Mouse (Mus musculus): ENCODE measurements around the gene Tnfrsf13c. TPM values are rescaled to one million over a fixed set of nuclear protein-coding genes. Genes with fewer than 3 reads are reported as not detected.
A peak's percentile ranks its signal among the peaks of the same experiment; 100 is the strongest.

Gene Tnfrsf13c
- polyA plus RNA-seq, 1 experiment = 0.93 TPM

DNA sequence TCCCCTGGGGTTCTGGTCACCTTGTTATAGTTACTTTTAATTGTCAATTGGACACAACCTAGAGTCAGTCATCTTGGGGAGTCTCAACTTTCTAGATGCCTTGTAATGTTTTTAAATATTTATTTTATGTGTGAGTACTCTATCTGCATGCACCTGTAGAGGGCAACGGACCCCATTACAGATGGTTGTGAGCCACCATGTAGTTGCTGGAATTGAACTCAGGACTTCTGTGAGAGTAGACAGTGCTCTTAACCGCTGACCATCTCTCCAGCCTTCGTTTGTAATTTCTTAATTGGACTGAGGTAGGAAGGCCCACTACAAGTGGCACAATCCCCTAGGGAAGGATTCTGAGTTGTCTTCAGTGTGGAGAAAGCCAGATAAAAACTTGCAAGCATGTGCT lies 19.1 kb upstream of the Tnfrsf13c start:
- TF ChIP-seq CTCF (IDR thresholded peaks at IDR 0.05; ENCODE audit: borderline replicate concordance, insufficient read depth, low read depth, low read length) = no peak
- TF ChIP-seq POLR2A (IDR thresholded peaks at IDR 0.05; ENCODE audit: borderline replicate concordance, insufficient read depth, low read length) = no peak
- Histone ChIP-seq H3K4me1 (ENCODE audit: control insufficient read depth, insufficient read depth, low read length) (no peaks in the 10 kb centered on the region), H3K4me3 (replicated peaks; ENCODE audit: insufficient read depth, low read depth, low read length) (peak overlapping the region; percentile 65), H3K27ac (ENCODE audit: insufficient read depth, low read length) (no peak overlapping the region), H3K27me3 (ENCODE audit: control insufficient read depth, insufficient read depth, low read length) (no peaks in the 10 kb centered on the region)
- WGBS = 59% methylated on average over 3 of the region's 3 CpGs
- no peak for DNase-seq

DNA sequence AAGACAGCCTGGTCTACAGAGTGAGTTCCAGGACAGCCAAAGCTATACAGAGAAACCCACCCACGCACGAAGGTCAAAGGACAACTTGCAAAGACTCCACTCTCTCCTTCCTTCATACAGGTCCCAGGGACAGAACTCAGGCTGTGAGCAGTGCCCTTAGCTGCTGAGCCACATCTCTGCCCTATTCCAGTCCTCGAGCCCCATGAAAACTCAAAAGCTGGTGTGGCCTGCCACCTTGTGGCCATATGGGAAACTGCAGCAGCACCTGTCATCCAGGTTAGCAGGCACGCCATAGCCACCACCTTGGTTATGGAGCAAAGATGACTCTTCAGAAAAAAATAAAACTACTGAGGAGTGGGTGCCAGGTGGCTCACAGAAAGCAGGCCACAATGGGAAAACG lies 12.4 kb upstream of the Tnfrsf13c start:
- Histone ChIP-seq H3K27me3 (ENCODE audit: control insufficient read depth, insufficient read depth, low read length) (no peaks in the 10 kb centered on the region), H3K4me3 (replicated peaks; ENCODE audit: insufficient read depth, low read depth, low read length) (no peak overlapping the region), H3K27ac (ENCODE audit: insufficient read depth, low read length) (no peak overlapping the region), H3K4me1 (ENCODE audit: control insufficient read depth, insufficient read depth, low read length) (peaks cover 17% of the 10 kb centered on the region)
- peak; percentile 90 to 97 for DNase-seq
- TF ChIP-seq CTCF (IDR thresholded peaks at IDR 0.05; ENCODE audit: borderline replicate concordance, insufficient read depth, low read depth, low read length) = peak; percentile 97
- TF ChIP-seq POLR2A (IDR thresholded peaks at IDR 0.05; ENCODE audit: borderline replicate concordance, insufficient read depth, low read length) = no peak
- 11% methylated on average over 5 of the region's 5 CpGs for WGBS

DNA sequence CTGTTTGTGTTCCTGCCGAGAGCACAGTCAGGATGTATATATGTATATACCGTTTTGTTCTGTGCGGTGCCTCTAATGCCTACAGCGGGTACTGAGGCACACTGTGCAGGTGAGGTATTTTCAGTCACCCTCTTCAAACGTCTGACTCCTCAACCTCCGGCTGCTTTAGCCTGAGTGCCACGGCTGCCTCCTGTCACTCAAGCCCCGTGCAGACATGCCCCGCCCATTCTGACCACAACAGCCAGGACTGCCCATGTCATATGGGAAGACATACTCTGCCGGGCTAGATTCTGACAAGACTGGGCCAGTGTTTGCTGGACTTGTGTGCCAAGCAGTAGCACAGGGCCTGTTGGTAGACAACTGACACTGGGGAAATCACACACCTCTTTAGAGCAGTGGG lies 11.5 kb upstream of the Tnfrsf13c start:
- WGBS = 84% methylated on average over 10 of the region's 10 CpGs
- Histone ChIP-seq H3K4me1 (ENCODE audit: control insufficient read depth, insufficient read depth, low read length) (peaks cover 24% of the 10 kb centered on the region), H3K27ac (ENCODE audit: insufficient read depth, low read length) (no peak overlapping the region), H3K27me3 (ENCODE audit: control insufficient read depth, insufficient read depth, low read length) (no peaks in the 10 kb centered on the region), H3K4me3 (replicated peaks; ENCODE audit: insufficient read depth, low read depth, low read length) (no peak overlapping the region)
- DNase-seq = no peak
- TF ChIP-seq CTCF (IDR thresholded peaks at IDR 0.05; ENCODE audit: borderline replicate concordance, insufficient read depth, low read depth, low read length) = no peak
- TF ChIP-seq POLR2A (IDR thresholded peaks at IDR 0.05; ENCODE audit: borderline replicate concordance, insufficient read depth, low read length) = no peak

DNA sequence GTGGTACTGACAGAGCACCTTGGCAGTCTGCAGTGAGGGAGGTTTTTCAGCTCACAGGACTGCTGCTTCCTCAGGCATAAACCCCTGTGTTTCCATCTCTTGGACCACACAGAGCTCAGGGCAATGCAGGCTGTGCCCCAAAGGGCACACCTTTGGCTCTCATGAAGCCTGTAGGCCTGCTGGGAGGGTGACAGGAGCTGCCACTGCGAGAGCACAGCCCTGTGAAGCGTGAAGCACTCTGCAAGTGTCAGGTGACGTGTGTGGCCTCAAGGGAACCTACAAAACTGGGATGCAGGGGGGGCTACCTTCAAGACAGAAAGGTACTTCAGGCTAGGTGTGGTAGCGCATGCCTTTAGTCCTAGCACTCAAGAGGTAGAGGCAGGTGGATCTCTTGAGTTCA lies 8.5 kb upstream of the Tnfrsf13c start:
- peaks cover 28% of the 10 kb centered on the region for H3K4me1 ChIP-seq (ENCODE audit: control insufficient read depth, insufficient read depth, low read length)
- no peak for DNase-seq

DNA sequence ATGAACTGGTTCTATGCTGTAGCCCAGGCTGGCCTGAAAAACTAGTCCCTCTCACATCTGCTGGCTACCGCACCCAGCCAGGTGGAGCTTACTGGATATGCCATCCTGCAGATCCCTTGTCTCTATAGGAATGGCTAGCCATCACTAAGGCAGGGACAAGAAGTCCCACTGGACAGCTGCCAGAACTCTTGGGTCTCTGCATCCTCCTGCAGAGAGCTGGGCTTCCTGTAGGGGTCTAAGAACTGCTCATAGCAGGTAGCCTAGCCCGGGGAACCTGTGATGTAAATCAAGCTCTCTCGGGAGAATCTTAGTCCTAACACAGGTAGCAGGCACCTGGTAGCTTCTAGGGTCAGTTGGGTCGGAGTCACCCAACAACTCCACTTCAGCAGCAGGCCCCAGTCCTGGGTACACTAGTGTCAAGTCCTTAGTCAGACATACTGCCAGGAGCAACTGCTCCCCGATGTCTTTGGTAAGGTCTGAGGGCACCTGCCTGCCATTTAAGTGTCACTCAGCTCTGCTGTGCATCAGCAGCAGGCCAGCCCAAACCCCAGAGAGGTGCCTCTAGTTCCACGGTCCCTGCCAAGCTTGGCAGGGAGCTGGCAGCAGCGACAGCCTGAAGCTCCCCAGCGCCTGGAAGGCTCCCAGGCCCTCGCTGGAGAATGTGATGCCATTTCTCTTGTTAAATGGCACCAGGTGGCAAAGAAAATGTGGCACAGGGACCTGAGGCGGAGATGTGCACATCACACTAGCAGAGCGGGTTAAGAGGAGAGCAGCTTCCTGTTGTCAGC lies 7.6 kb upstream of the Tnfrsf13c start:
- no peak for TF ChIP-seq POLR2A (IDR thresholded peaks at IDR 0.05; ENCODE audit: borderline replicate concordance, insufficient read depth, low read length)
- no peaks in the 10 kb centered on the region for H3K27me3 ChIP-seq (ENCODE audit: control insufficient read depth, insufficient read depth, low read length)
- peak overlapping the region; percentile 63 for H3K27ac ChIP-seq (ENCODE audit: insufficient read depth, low read length)
- WGBS = 11% methylated on average over 11 of the region's 11 CpGs
- DNase-seq = peak; percentile 91 to 95
- no peak overlapping the region for H3K4me3 ChIP-seq (replicated peaks; ENCODE audit: insufficient read depth, low read depth, low read length)
- H3K4me1 ChIP-seq (ENCODE audit: control insufficient read depth, insufficient read depth, low read length) = peaks cover 28% of the 10 kb centered on the region

More for the DNA sequence above, 8.5 kb upstream of the Tnfrsf13c start:
- no peaks in the 10 kb centered on the region for H3K27me3 ChIP-seq (ENCODE audit: control insufficient read depth, insufficient read depth, low read length)
- peak overlapping the region; percentile 63 for H3K27ac ChIP-seq (ENCODE audit: insufficient read depth, low read length)
- WGBS = 46% methylated on average over 4 of the region's 4 CpGs
- TF ChIP-seq POLR2A (IDR thresholded peaks at IDR 0.05; ENCODE audit: borderline replicate concordance, insufficient read depth, low read length) (no peak), CTCF (IDR thresholded peaks at IDR 0.05; ENCODE audit: borderline replicate concordance, insufficient read depth, low read depth, low read length) (no peak)
- H3K4me3 ChIP-seq (replicated peaks; ENCODE audit: insufficient read depth, low read depth, low read length) = no peak overlapping the region

DNA sequence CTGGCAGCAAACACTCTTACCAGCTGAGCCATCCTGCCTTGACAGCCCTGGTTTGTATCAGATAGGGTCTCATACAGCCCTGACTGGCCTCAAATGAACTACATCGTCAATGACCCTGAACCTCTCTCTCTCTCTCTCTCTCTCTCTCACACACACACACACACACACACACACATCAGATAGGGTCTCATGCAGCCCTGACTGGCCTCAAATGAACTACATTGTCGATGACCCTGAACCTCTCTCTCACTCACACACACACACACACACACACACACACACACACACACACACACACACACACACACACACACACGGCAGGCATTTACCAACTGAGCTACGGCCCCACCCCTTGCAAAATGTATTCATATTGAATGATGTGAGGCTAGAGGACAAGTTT lies 6.9 kb upstream of the Tnfrsf13c start:
- Histone ChIP-seq H3K27me3 (ENCODE audit: control insufficient read depth, insufficient read depth, low read length) (no peaks in the 10 kb centered on the region), H3K4me1 (ENCODE audit: control insufficient read depth, insufficient read depth, low read length) (peaks cover 28% of the 10 kb centered on the region), H3K27ac (ENCODE audit: insufficient read depth, low read length) (no peak overlapping the region), H3K4me3 (replicated peaks; ENCODE audit: insufficient read depth, low read depth, low read length) (no peak overlapping the region)
- DNase-seq = no peak
- 76% methylated on average over 4 of the region's 4 CpGs for WGBS
- TF ChIP-seq POLR2A (IDR thresholded peaks at IDR 0.05; ENCODE audit: borderline replicate concordance, insufficient read depth, low read length) (no peak), CTCF (IDR thresholded peaks at IDR 0.05; ENCODE audit: borderline replicate concordance, insufficient read depth, low read depth, low read length) (no peak)

DNA sequence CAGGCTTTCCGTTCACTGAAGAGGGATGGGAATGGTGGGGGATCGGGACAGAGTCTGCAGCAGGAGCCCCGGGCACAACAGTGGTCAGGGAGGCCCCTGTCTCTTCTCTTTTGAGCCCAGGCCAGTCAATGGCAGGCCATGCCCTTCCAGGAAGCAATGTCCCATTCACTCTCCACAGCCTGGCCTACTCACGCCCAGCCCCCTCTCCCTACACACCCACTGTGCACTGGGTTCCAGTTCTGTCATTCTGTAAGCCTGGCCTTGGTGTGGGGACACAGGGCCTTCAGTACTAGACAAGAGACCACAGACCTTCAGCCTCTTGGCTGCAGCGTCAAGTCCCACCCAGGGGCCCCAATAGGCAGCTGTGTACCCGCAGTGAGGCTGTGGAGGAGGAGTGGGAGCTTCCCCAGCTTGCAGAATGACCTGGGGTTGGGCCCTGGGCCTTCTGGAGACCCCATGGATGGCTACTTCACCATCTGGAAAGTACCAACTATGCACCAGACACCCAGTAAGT lies 6.0 kb upstream of the Tnfrsf13c start:
- Histone ChIP-seq H3K27me3 (ENCODE audit: control insufficient read depth, insufficient read depth, low read length) (no peaks in the 10 kb centered on the region), H3K27ac (ENCODE audit: insufficient read depth, low read length) (no peak overlapping the region), H3K4me1 (ENCODE audit: control insufficient read depth, insufficient read depth, low read length) (peaks cover 28% of the 10 kb centered on the region), H3K4me3 (replicated peaks; ENCODE audit: insufficient read depth, low read depth, low read length) (no peak overlapping the region)
- 92% methylated on average over 6 of the region's 6 CpGs for WGBS
- no peak for TF ChIP-seq POLR2A (IDR thresholded peaks at IDR 0.05; ENCODE audit: borderline replicate concordance, insufficient read depth, low read length)
- no peak for TF ChIP-seq CTCF (IDR thresholded peaks at IDR 0.05; ENCODE audit: borderline replicate concordance, insufficient read depth, low read depth, low read length)
- no peak for DNase-seq

DNA sequence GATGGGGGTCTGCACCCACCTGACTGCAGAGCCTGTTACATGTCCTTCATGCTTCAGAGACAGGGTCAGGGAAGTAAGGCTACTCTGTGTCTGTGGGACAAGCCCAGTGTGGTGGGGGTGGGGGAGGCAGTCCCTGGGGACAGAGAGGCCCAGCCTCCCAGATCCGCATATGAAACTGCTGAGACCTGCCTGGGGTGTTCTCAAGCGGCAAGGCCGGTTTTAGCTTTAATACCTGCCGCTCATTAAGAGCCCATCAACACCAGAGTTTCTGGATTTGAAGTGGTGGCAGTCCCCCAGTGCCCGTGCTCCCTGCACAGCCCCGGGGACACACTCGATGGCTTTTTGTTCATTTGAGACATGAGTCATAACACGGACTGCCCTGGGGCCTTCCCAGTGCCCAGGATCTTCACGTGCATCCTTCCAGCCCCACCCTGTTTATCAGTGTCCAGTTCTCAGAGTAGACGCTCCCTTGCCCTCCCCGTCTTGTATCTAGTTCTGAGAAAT lies 5.4 kb upstream of the Tnfrsf13c start:
- peaks cover 31% of the 10 kb centered on the region for H3K4me1 ChIP-seq (ENCODE audit: control insufficient read depth, insufficient read depth, low read length)
- H3K4me3 ChIP-seq (replicated peaks; ENCODE audit: insufficient read depth, low read depth, low read length) = no peak overlapping the region
- no peaks in the 10 kb centered on the region for H3K27me3 ChIP-seq (ENCODE audit: control insufficient read depth, insufficient read depth, low read length)
- H3K27ac ChIP-seq (ENCODE audit: insufficient read depth, low read length) = no peak overlapping the region
- WGBS = 89% methylated on average over 11 of the region's 11 CpGs
- TF ChIP-seq POLR2A (IDR thresholded peaks at IDR 0.05; ENCODE audit: borderline replicate concordance, insufficient read depth, low read length) (no peak), CTCF (IDR thresholded peaks at IDR 0.05; ENCODE audit: borderline replicate concordance, insufficient read depth, low read depth, low read length) (no peak)
- DNase-seq = no peak
